Mouse (Mus musculus): ENCODE results near the gene Glra1. TPM values are rescaled to one million over a fixed set of nuclear protein-coding genes. Genes with fewer than 3 reads are reported as not detected.

The Glra1 gene
- polyA plus RNA-seq, 1 experiment from 2014 or later: 0.34 TPM

DNA sequence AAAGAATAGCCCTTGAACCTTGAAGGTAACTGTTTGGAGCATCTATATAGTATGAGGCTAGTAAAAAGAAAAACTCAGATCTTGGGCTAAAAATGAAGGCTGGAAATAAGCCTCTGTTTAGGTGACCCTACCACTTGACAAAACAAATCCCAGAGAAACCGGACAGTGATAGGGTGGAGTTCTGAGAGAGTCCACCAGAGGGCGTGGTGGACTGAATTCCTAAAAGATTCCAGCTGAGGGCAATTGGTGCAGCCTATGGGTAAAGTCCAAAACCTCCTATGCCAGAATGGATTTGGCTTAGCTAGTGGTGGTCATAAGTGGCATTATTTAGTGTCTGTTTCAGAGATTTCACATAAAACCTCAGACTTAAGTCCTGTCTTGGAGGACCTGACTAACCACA lies 36.9 kb downstream of the Glra1 start:
- WGBS: 17% methylated on average over 2 of the region's 2 CpGs

GRCm38 (mm10) chr11:55566309-55567099 lies 41.5 kb downstream of the Glra1 start:
- H3K27me3 ChIP-seq (replicated peaks): no peaks in the 10 kb centered on the region
- H3K9ac ChIP-seq: no peak overlapping the region
- WGBS: 56% methylated on average over 9 of the region's 9 CpGs
- H3K4me3 ChIP-seq: no peak overlapping the region
- H3K4me2 ChIP-seq: no peak overlapping the region
- H3K4me1 ChIP-seq: 0 out of 2 replicates have a peak, but pooled peaks cover 3% of the 10 kb centered on the region
- H3K9me3 ChIP-seq: no peaks in the 10 kb centered on the region
- no peaks in the 10 kb centered on the region for H3K36me3 ChIP-seq (replicated peaks)
- no peak overlapping the region for H3K27ac ChIP-seq
- ATAC-seq (replicated peaks): no peak

More for the DNA sequence above, 36.9 kb downstream of the Glra1 start:
- Histone ChIP-seq H3K4me2 (no peak overlapping the region), H3K4me1 (0 out of 2 replicates have a peak, but pooled peaks cover 3% of the 10 kb centered on the region), H3K9ac (no peak overlapping the region), H3K27me3 (replicated peaks) (no peaks in the 10 kb centered on the region), H3K4me3 (no peak overlapping the region), H3K9me3 (no peaks in the 10 kb centered on the region), H3K27ac (no peak overlapping the region), H3K36me3 (replicated peaks) (no peaks in the 10 kb centered on the region)
- ATAC-seq (replicated peaks): no peak

DNA sequence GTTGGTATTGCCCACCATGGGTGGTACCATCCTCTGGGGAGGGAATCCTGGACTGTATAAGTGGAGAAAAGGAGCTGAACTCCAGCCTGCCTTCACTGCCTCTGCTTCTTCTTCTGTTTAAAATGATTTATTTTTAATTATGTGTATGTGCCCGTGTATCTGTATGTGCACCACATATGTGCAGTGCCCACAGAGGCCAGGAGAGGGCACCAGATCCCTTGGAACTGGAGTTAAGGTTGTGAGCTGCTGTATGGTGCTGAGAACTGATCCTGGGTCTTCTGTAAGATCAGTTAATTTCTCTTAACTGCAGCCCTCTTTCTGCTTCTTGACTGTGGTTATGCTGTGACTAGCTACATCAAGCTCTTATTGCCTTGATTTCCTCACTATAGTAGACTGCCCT lies 62.3 kb downstream of the Glra1 start:
- Histone ChIP-seq H3K36me3 (replicated peaks) (no peaks in the 10 kb centered on the region), H3K9me3 (no peaks in the 10 kb centered on the region), H3K27me3 (replicated peaks) (no peaks in the 10 kb centered on the region), H3K4me3 (no peak overlapping the region), H3K4me1 (no peaks in the 10 kb centered on the region), H3K9ac (no peak overlapping the region), H3K27ac (no peak overlapping the region), H3K4me2 (no peak overlapping the region)
- ATAC-seq (replicated peaks): no peak
- WGBS: 97% methylated on average over 1 of the region's 1 CpGs

DNA sequence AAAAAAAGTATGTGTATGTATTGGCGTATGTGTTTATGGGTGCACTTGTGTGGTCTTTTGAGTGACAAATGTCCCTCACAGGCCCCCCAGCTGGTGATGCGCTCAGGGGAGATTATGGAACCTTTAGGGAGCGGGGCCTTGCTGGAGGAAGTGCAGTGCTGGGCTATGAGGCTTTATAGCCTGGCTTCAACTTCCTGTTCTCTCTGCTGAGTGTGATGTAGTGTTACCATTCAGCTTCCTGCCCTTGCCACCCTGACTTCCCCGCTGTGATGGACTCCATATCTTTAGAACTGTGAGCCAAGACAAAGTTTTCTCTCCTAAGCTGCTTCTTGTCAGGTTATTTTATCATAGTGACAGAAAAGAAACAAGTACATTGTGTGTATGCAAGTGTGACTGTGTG lies 65.3 kb downstream of the Glra1 start:
- no peak overlapping the region for H3K4me3 ChIP-seq
- H3K4me2 ChIP-seq: no peak overlapping the region
- no peak overlapping the region for H3K27ac ChIP-seq
- WGBS: 63% methylated on average over 4 of the region's 4 CpGs
- H3K9me3 ChIP-seq: no peaks in the 10 kb centered on the region
- no peak for ATAC-seq (replicated peaks)
- no peaks in the 10 kb centered on the region for H3K36me3 ChIP-seq (replicated peaks)
- H3K4me1 ChIP-seq: no peaks in the 10 kb centered on the region
- H3K27me3 ChIP-seq (replicated peaks): no peaks in the 10 kb centered on the region
- H3K9ac ChIP-seq: no peak overlapping the region

- H3K4me3 ChIP-seq: no peak overlapping the region
- no peaks in the 10 kb centered on the region for H3K4me1 ChIP-seq
- no peaks in the 10 kb centered on the region for H3K36me3 ChIP-seq (replicated peaks)
- no peaks in the 10 kb centered on the region for H3K9me3 ChIP-seq
- ATAC-seq (replicated peaks): no peak
- H3K27ac ChIP-seq: no peak overlapping the region
- H3K9ac ChIP-seq: no peak overlapping the region
- no peaks in the 10 kb centered on the region for H3K27me3 ChIP-seq (replicated peaks)
- no peak overlapping the region for H3K4me2 ChIP-seq
- 67% methylated on average over 7 of the region's 7 CpGs for WGBS
Observed at GRCm38 (mm10) chr11:55542128-55542527, 65.9 kb downstream of the Glra1 start.

- no peak for ATAC-seq (replicated peaks)
- H3K36me3 ChIP-seq (replicated peaks): no peaks in the 10 kb centered on the region
- no peaks in the 10 kb centered on the region for H3K27me3 ChIP-seq (replicated peaks)
- no peak overlapping the region for H3K27ac ChIP-seq
- no peaks in the 10 kb centered on the region for H3K9me3 ChIP-seq
- H3K4me3 ChIP-seq: no peak overlapping the region
- H3K9ac ChIP-seq: no peak overlapping the region
- WGBS: 40% methylated on average over 2 of the region's 2 CpGs
- H3K4me1 ChIP-seq: peaks cover 4% of the 10 kb centered on the region; the same call in 1 of the 2 replicates
- no peak overlapping the region for H3K4me2 ChIP-seq
Observed at GRCm38 (mm10) chr11:55534766-55535165, 73.2 kb downstream of the Glra1 start.

DNA sequence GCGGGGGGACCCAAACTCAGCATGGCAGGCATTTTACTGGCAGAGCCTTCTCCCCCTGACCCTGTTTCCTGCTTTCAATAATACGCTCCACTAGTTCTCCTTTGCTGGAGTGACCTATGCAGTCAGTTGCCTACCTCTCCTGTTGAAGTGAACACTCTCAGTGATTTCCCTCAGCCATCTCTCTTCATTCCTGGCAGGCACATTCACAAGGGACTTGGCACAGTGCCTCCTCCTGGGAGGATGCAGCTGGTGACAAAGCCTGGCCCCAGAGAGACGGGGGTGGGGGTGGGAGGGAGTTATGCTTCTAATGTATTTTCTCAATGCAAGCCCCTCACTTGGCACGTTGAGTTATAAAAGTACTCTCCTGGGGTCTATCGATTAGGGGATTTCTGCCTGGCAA lies 74.6 kb downstream of the Glra1 start:
- H3K9ac ChIP-seq: no peak overlapping the region
- H3K4me2 ChIP-seq: no peak overlapping the region
- H3K27ac ChIP-seq: no peak overlapping the region
- peaks cover 4% of the 10 kb centered on the region; the same call in 1 of the 2 replicates for H3K4me1 ChIP-seq
- no peak for ATAC-seq (replicated peaks)
- no peaks in the 10 kb centered on the region for H3K36me3 ChIP-seq (replicated peaks)
- 53% methylated on average over 5 of the region's 5 CpGs for WGBS
- H3K9me3 ChIP-seq: no peaks in the 10 kb centered on the region
- no peak overlapping the region for H3K4me3 ChIP-seq
- H3K27me3 ChIP-seq (replicated peaks): no peaks in the 10 kb centered on the region

DNA sequence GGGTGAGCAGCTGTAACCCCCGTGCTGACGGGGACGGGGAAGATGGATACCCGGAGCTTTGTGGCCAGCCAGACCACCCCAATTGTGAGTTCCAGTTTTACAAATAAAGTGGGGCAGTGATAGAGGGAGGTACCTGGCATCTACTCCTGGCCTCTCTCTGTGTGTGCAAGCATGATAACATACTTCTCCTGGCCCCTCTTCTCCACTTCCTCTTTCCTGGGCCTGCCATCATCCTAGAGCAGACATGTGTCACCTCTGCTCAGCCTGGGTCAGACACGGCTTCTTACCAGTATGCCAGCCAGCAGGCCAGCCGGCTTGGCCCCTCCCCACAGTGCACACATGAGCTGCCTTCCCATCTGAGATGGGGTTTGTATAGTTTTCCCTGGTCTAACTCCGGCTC lies 77.3 kb downstream of the Glra1 start:
- Histone ChIP-seq H3K4me1 (peaks cover 4% of the 10 kb centered on the region; the same call in 1 of the 2 replicates), H3K9me3 (no peaks in the 10 kb centered on the region), H3K27me3 (replicated peaks) (no peaks in the 10 kb centered on the region), H3K4me3 (no peak overlapping the region), H3K27ac (no peak overlapping the region), H3K4me2 (no peak overlapping the region), H3K9ac (no peak overlapping the region), H3K36me3 (replicated peaks) (no peaks in the 10 kb centered on the region)
- 85% methylated on average over 7 of the region's 7 CpGs for WGBS
- no peak for ATAC-seq (replicated peaks)

GRCm38 (mm10) chr11:55518806-55519674 lies 89.0 kb downstream of the Glra1 start:
- peak overlapping the region; percentile 33; the same call in 1 of the 2 replicates for H3K4me2 ChIP-seq
- H3K27me3 ChIP-seq (replicated peaks): no peaks in the 10 kb centered on the region

GRCm38 (mm10) chr11:55517666-55518065 lies 90.3 kb downstream of the Glra1 start:
- H3K27ac ChIP-seq: no peak overlapping the region
- peaks cover 3% of the 10 kb centered on the region for H3K4me1 ChIP-seq
- WGBS: 70% methylated on average over 5 of the region's 5 CpGs
- no peaks in the 10 kb centered on the region for H3K27me3 ChIP-seq (replicated peaks)
- no peaks in the 10 kb centered on the region for H3K36me3 ChIP-seq (replicated peaks)
- no peak overlapping the region for H3K4me3 ChIP-seq
- H3K9me3 ChIP-seq: no peaks in the 10 kb centered on the region
- H3K4me2 ChIP-seq: no peak overlapping the region
- no peak overlapping the region for H3K9ac ChIP-seq
- ATAC-seq (replicated peaks): no peak

More at GRCm38 (mm10) chr11:55518806-55519674, 89.0 kb downstream of the Glra1 start:
- H3K9me3 ChIP-seq: no peaks in the 10 kb centered on the region
- peak; percentile 70 for ATAC-seq (replicated peaks)
- peaks cover 3% of the 10 kb centered on the region for H3K4me1 ChIP-seq
- H3K9ac ChIP-seq: no peak overlapping the region
- H3K4me3 ChIP-seq: no peak overlapping the region
- 5% methylated on average over 9 of the region's 9 CpGs for WGBS
- no peaks in the 10 kb centered on the region for H3K36me3 ChIP-seq (replicated peaks)
- H3K27ac ChIP-seq: no peak overlapping the region

GRCm38 (mm10) chr11:55511374-55511773 lies 96.6 kb downstream of the Glra1 start:
- Histone ChIP-seq H3K4me2 (no peak overlapping the region), H3K27me3 (replicated peaks) (no peaks in the 10 kb centered on the region), H3K36me3 (replicated peaks) (no peaks in the 10 kb centered on the region), H3K4me3 (no peak overlapping the region), H3K9me3 (no peaks in the 10 kb centered on the region), H3K27ac (no peak overlapping the region), H3K9ac (no peak overlapping the region), H3K4me1 (no peaks in the 10 kb centered on the region)
- 59% methylated on average over 5 of the region's 5 CpGs for WGBS
- ATAC-seq (replicated peaks): no peak

GRCm38 (mm10) chr11:55505485-55505884 lies 102.5 kb downstream of the Glra1 start:
- Histone ChIP-seq H3K27me3 (replicated peaks) (no peaks in the 10 kb centered on the region), H3K36me3 (replicated peaks) (peaks cover 3% of the 10 kb centered on the region; the same call in 1 of the 2 replicates), H3K9me3 (no peaks in the 10 kb centered on the region), H3K9ac (no peak overlapping the region), H3K4me2 (no peak overlapping the region), H3K27ac (no peak overlapping the region), H3K4me1 (no peaks in the 10 kb centered on the region), H3K4me3 (no peak overlapping the region)
- WGBS: 93% methylated on average over 3 of the region's 3 CpGs
- ATAC-seq (replicated peaks): no peak

All from midbrain, embryonic 15.5 days (tissue).